Mouse (Mus musculus) embryo, embryonic 11.5 days (tissue): ENCODE results near the gene Entpd6.

ENCODE experiments used
- DNase-seq: peaks from one replicate; pipeline ENCODE4 v3.0.0-alpha.2; 2012; ENCODE audit warnings: low read depth, low spot score

The Entpd6 gene

GRCm38 (mm10) chr2:150748854-150749253, at the start of gene Entpd6:
Entpd6 (plus strand) TSS chr2:150749042.
- peak; percentile 97 for DNase-seq

- DNase-seq: no peak
Measured at GRCm38 (mm10) chr2:150712167-150712674, 36.6 kb upstream of the Entpd6 start.

GRCm38 (mm10) chr2:150735756-150736576, 12.9 kb upstream of the Entpd6 start:
- no peak for DNase-seq

- DNase-seq: no peak
Measured at GRCm38 (mm10) chr2:150737881-150738280, 11.0 kb upstream of the Entpd6 start.

GRCm38 (mm10) chr2:150740145-150740841, 8.5 kb upstream of the Entpd6 start:
- DNase-seq: no peak

GRCm38 (mm10) chr2:150741405-150741804, 7.4 kb upstream of the Entpd6 start:
- DNase-seq: no peak

GRCm38 (mm10) chr2:150745016-150745415, 3.8 kb upstream of the Entpd6 start:
- no peak for DNase-seq

- DNase-seq: peak; percentile 19
Measured at GRCm38 (mm10) chr2:150749283-150749682, 441 bp downstream of the Entpd6 start.

- no peak for DNase-seq
Measured at GRCm38 (mm10) chr2:150750129-150750979, 1.5 kb downstream of the Entpd6 start.

- no peak for DNase-seq
Measured at GRCm38 (mm10) chr2:150755016-150755415, 6.2 kb downstream of the Entpd6 start.

GRCm38 (mm10) chr2:150761476-150761875, 12.6 kb downstream of the Entpd6 start:
- no peak for DNase-seq

- no peak for DNase-seq
Measured at GRCm38 (mm10) chr2:150765619-150766018, 16.8 kb downstream of the Entpd6 start.

GRCm38 (mm10) chr2:150766083-150766862, 17.4 kb downstream of the Entpd6 start:
- no peak for DNase-seq

GRCm38 (mm10) chr2:150768678-150769077, 19.8 kb downstream of the Entpd6 start:
- no peak for DNase-seq

GRCm38 (mm10) chr2:150770747-150771146, 21.9 kb downstream of the Entpd6 start:
- DNase-seq: no peak

GRCm38 (mm10) chr2:150771169-150771568, 22.3 kb downstream of the Entpd6 start:
- no peak for DNase-seq

GRCm38 (mm10) chr2:150771996-150772395, 23.2 kb downstream of the Entpd6 start:
- no peak for DNase-seq

GRCm38 (mm10) chr2:150772466-150773119, 23.8 kb downstream of the Entpd6 start:
- DNase-seq: no peak

GRCm38 (mm10) chr2:150782801-150783200, 34.0 kb downstream of the Entpd6 start:
- no peak for DNase-seq
